Mouse (Mus musculus) myocyte (in vitro differentiated cells): Measurements from ENCODE around the gene Alox12.

ENCODE experiments used
- MAX ChIP-seq: IDR thresholded peaks from one replicate; pipeline ENCODE4 v1.6.1; 2011; ENCODE audit warnings: low read depth, mild to moderate bottlenecking, control low read depth
- MYOD1 ChIP-seq, 3 experiments: IDR thresholded peaks; one replicate each; pipeline ENCODE4 v1.6.1; 2011; ENCODE audit warnings: control low read depth in 2 of 3, low read depth in 2 of 3, mild to moderate bottlenecking in 2 of 3, moderate library complexity in 1 of 3; ENCODE audit not compliant: insufficient read length in 2 of 3, control insufficient read depth in 1 of 3
- POLR2A ChIP-seq: IDR thresholded peaks from one replicate; pipeline ENCODE4 v1.6.1; 2011; ENCODE audit warnings: low read depth, mild to moderate bottlenecking, control low read depth, moderate library complexity; ENCODE audit not compliant: insufficient read length
- REST ChIP-seq: IDR thresholded peaks from one replicate; pipeline ENCODE4 v1.6.1; 2011; ENCODE audit warnings: mild to moderate bottlenecking, control low read depth, moderate library complexity; ENCODE audit not compliant: insufficient read depth, insufficient read length
- SRF ChIP-seq: IDR thresholded peaks from one replicate; pipeline ENCODE4 v1.6.1; 2011; ENCODE audit warnings: low read depth; ENCODE audit not compliant: control insufficient read depth, insufficient read length
- TCF3 ChIP-seq: IDR thresholded peaks from one replicate; pipeline ENCODE4 v1.6.1; 2011; ENCODE audit warnings: low read depth, control low read depth; ENCODE audit not compliant: insufficient read length
- USF1 ChIP-seq: IDR thresholded peaks from one replicate; pipeline ENCODE4 v1.6.1; 2011; ENCODE audit warnings: low read depth, mild to moderate bottlenecking, control low read depth, moderate library complexity

GRCm38 (mm10) chr11:70210681-70211080 lies 44.5 kb downstream of the Alox12 start:
- TF ChIP-seq POLR2A: no peak
- no peak for TF ChIP-seq MYOD1 (IDR thresholded peaks at IDR 0.05; ENCODE audit: control insufficient read depth in 1 of 3, insufficient read length in 2 of 3, low read depth in 2 of 3)
- no peak for TF ChIP-seq TCF3
- TF ChIP-seq MAX: no peak
- no peak for TF ChIP-seq USF1
- TF ChIP-seq REST: no peak
- no peak for TF ChIP-seq SRF
